Comparison of ENCODE assay signal across 8 mouse cellular contexts in genomic region chr3:27984620-27985019, GRCm38 (mm10). TPM values are rescaled to one million over a fixed set of nuclear protein-coding genes. Genes with fewer than 3 reads are reported as not detected.
DNase-seq lines count a peak whose midpoint lies in the region; ATAC-seq and TF ChIP-seq lines count a peak whose summit lies in the region.

No protein-coding gene starts in this region.

- H3K27me3 ChIP-seq in lung, embryonic 14.5 days (ENCODE audit: insufficient read depth, low read length), result no peaks in the 10 kb centered on the region
- H3K27me3 ChIP-seq in heart, embryonic 12.5 days (replicated peaks), result no peaks in the 10 kb centered on the region
- no peaks in the 10 kb centered on the region for H3K27me3 ChIP-seq in limb, embryonic 14.5 days (ENCODE audit: control insufficient read depth, insufficient read depth, low read length)
- H3K27me3 ChIP-seq in neural tube, embryonic 15.5 days (replicated peaks), result no peaks in the 10 kb centered on the region

- H3K4me2 ChIP-seq in lung, embryonic 14.5 days, result peak overlapping the region; percentile 56
- peak overlapping the region; percentile 67 for H3K4me2 ChIP-seq in heart, embryonic 12.5 days
- peak overlapping the region; percentile 40 for H3K4me2 ChIP-seq in limb, embryonic 14.5 days (replicated peaks; ENCODE audit: low read depth, low read length, severe bottlenecking)
- peak overlapping the region; percentile 46 for H3K4me2 ChIP-seq in neural tube, embryonic 15.5 days

- peak overlapping the region; percentile 24 for H3K9ac ChIP-seq in lung, embryonic 14.5 days
- peak overlapping the region; percentile 45; the same call in 1 of the 2 replicates for H3K9ac ChIP-seq in heart, embryonic 12.5 days
- H3K9ac ChIP-seq in limb, embryonic 14.5 days (ENCODE audit: low read depth, low read length, severe bottlenecking), result no peak overlapping the region
- no peak overlapping the region for H3K9ac ChIP-seq in neural tube, embryonic 15.5 days (replicated peaks)

- peak overlapping the region; percentile 59 for H3K27ac ChIP-seq in lung, embryonic 14.5 days (ENCODE audit: low read depth)
- H3K27ac ChIP-seq in heart, embryonic 12.5 days (ENCODE audit: poor library complexity, severe bottlenecking), result peak overlapping the region; percentile 65; the same call in 1 of the 2 replicates
- H3K27ac ChIP-seq in limb, embryonic 14.5 days (replicated peaks; ENCODE audit: low read depth, low read length), result no peak overlapping the region
- H3K27ac ChIP-seq in neural tube, embryonic 15.5 days (replicated peaks), result peak overlapping the region; percentile 69

- no peak for TF ChIP-seq CTCF in lung, embryonic 14.5 days (IDR thresholded peaks at IDR 0.05; ENCODE audit: low read depth)

- H3K4me1 ChIP-seq in lung, embryonic 14.5 days (ENCODE audit: insufficient read depth), result peaks cover 8% of the 10 kb centered on the region
- peaks cover 30% of the 10 kb centered on the region for H3K4me1 ChIP-seq in heart, embryonic 12.5 days (replicated peaks)
- peaks cover 6% of the 10 kb centered on the region for H3K4me1 ChIP-seq in limb, embryonic 14.5 days (ENCODE audit: control insufficient read depth, insufficient read depth, low read length)
- peaks cover 7% of the 10 kb centered on the region; the same call in 1 of the 2 replicates for H3K4me1 ChIP-seq in neural tube, embryonic 15.5 days

- 63% methylated on average over 4 of the region's 4 CpGs for WGBS in lung, embryonic 14.5 days
- WGBS in heart, embryonic 12.5 days, result 64% methylated on average over 4 of the region's 4 CpGs
- WGBS in limb, embryonic 14.5 days, result 29% methylated on average over 4 of the region's 4 CpGs
- 59% methylated on average over 4 of the region's 4 CpGs for WGBS in neural tube, embryonic 15.5 days

- H3K36me3 ChIP-seq in lung, embryonic 14.5 days (ENCODE audit: insufficient read depth), result no peaks in the 10 kb centered on the region
- H3K36me3 ChIP-seq in heart, embryonic 12.5 days, result no peaks in the 10 kb centered on the region
- H3K36me3 ChIP-seq in limb, embryonic 14.5 days (ENCODE audit: control insufficient read depth, insufficient read depth, low read length), result no peaks in the 10 kb centered on the region
- no peaks in the 10 kb centered on the region for H3K36me3 ChIP-seq in neural tube, embryonic 15.5 days

- no peak for ATAC-seq in lung, embryonic 14.5 days (ENCODE audit: insufficient read depth)
- ATAC-seq in heart, embryonic 12.5 days (ENCODE audit: insufficient number of reproducible peaks, low FRiP score), result no peak
- ATAC-seq in limb, embryonic 14.5 days (ENCODE audit: low FRiP score, low read depth), result no peak
- ATAC-seq in neural tube, embryonic 15.5 days (ENCODE audit: low FRiP score), result no peak
- no peak for ATAC-seq in megakaryocyte progenitor cell, adult 5-6 weeks (replicated peaks; ENCODE audit: poor library complexity)

- DNase-seq in lung, embryonic 14.5 days, result no peak
- no peak for DNase-seq in lung, postnatal 25 days (ENCODE audit: low spot score)
- no peak for DNase-seq in limb, embryonic 14.5 days (ENCODE audit: low spot score)
- DNase-seq in right cerebral cortex, postnatal 14 days, result no peak
- no peak for DNase-seq in MN1 (ENCODE audit: low spot score)

- no peaks in the 10 kb centered on the region for H3K9me3 ChIP-seq in lung, embryonic 14.5 days (ENCODE audit: low read depth, low read length)
- H3K9me3 ChIP-seq in heart, embryonic 12.5 days (replicated peaks), result no peaks in the 10 kb centered on the region
- no peaks in the 10 kb centered on the region for H3K9me3 ChIP-seq in limb, embryonic 14.5 days (ENCODE audit: control insufficient read depth, low read length)
- H3K9me3 ChIP-seq in neural tube, embryonic 15.5 days (replicated peaks), result no peaks in the 10 kb centered on the region

- no peak for TF ChIP-seq POLR2A in limb, embryonic 14.5 days (IDR thresholded peaks at IDR 0.05; ENCODE audit: borderline replicate concordance, extremely low read depth, insufficient read depth, insufficient read length)

- peak overlapping the region; percentile 33 for H3K4me3 ChIP-seq in lung, embryonic 14.5 days (ENCODE audit: low read depth, low read length)
- H3K4me3 ChIP-seq in heart, embryonic 12.5 days, result peak overlapping the region; percentile 47; the same call in 1 of the 2 replicates
- no peak overlapping the region for H3K4me3 ChIP-seq in limb, embryonic 14.5 days (replicated peaks; ENCODE audit: low read length)
- H3K4me3 ChIP-seq in neural tube, embryonic 15.5 days (replicated peaks), result peak overlapping the region; percentile 26

RNA-seq across cellular contexts. Expression of gene Pld1, which starts 46.1 kb away (rescaled TPM):
- polyA plus RNA-seq in lung, embryonic 14.5 days (2014; fragmentation: Nextera tagmentation; extraction: Ambion mirVana), result 6.4 and 7.5 TPM in 2 replicates
- 7.6 and 8.1 TPM in 2 replicates for polyA plus RNA-seq in heart, embryonic 12.5 days (2016; fragmentation: Nextera tagmentation; extraction: Ambion mirVana)
- 4.9 and 6.4 TPM in 2 replicates for polyA plus RNA-seq in limb, embryonic 14.5 days (2012; rRNA removed)
- 6.8 TPM in 2 replicates for polyA plus RNA-seq in limb, embryonic 14.5 days (2014; fragmentation: Nextera tagmentation; extraction: Ambion mirVana)
- 4.0 and 6.1 TPM in 2 replicates for polyA plus RNA-seq in neural tube, embryonic 15.5 days (2015; fragmentation: Nextera tagmentation; extraction: Ambion mirVana)
- 12.6 and 15.9 TPM in 2 replicates for total RNA-seq in megakaryocyte progenitor cell, adult 5-6 weeks (2015)
- total RNA-seq in megakaryocyte progenitor cell, adult 5-6 weeks (2017), result 3.7 and 6.9 TPM in 2 replicates

Comparison
In these comparisons a context has a peak if more than half of its experiments do, and no peak if none do; other contexts are left out.
1. H3K9ac ChIP-seq: peak in lung, embryonic 14.5 days (single experiment) and heart, embryonic 12.5 days (single experiment); none in limb, embryonic 14.5 days (single experiment) and neural tube, embryonic 15.5 days (single experiment).
2. Peak in every context shown above with its lines, with median percentiles within 50 percentile points of each other: H3K4me2 ChIP-seq.